Mouse (Mus musculus): ENCODE data around the gene Faap24. TPM values are rescaled to one million over a fixed set of nuclear protein-coding genes. Genes with fewer than 3 reads are reported as not detected.

Gene Faap24
- polyA plus RNA-seq, 1 experiment: 5.5 TPM

- Histone ChIP-seq H3K4me1 (ENCODE audit: control insufficient read depth, insufficient read depth, insufficient read length) (0 out of 2 replicates have a peak, but pooled peaks cover 3% of the 10 kb centered on the region), H3K36me3 (ENCODE audit: control insufficient read depth, insufficient read depth, low read length) (no peaks in the 10 kb centered on the region), H3K27ac (ENCODE audit: insufficient read depth, low read length) (no peak overlapping the region), H3K27me3 (ENCODE audit: control insufficient read depth, insufficient read depth, low read length) (no peaks in the 10 kb centered on the region), H3K4me3 (ENCODE audit: extremely low read depth, insufficient read depth, insufficient read length) (no peak overlapping the region)
- no peak for DNase-seq (ENCODE audit: low read depth in 1 of 2, low spot score in 2 of 2)
- 89% methylated on average over 13 of the region's 16 CpGs for WGBS
- no peak for TF ChIP-seq CTCF (IDR thresholded peaks at IDR 0.05; ENCODE audit: extremely low read depth, insufficient read depth, insufficient read length, insufficient replicate concordance)
- no peak for TF ChIP-seq POLR2A (IDR thresholded peaks at IDR 0.05; ENCODE audit: low read depth, low read length)
Measured at GRCm38 (mm10) chr7:35381861-35382260, 14.8 kb downstream of the Faap24 start.

- Histone ChIP-seq H3K4me3 (ENCODE audit: extremely low read depth, insufficient read depth, insufficient read length) (no peak overlapping the region), H3K27ac (ENCODE audit: insufficient read depth, low read length) (no peak overlapping the region), H3K27me3 (ENCODE audit: control insufficient read depth, insufficient read depth, low read length) (no peaks in the 10 kb centered on the region), H3K36me3 (ENCODE audit: control insufficient read depth, insufficient read depth, low read length) (no peaks in the 10 kb centered on the region), H3K4me1 (ENCODE audit: control insufficient read depth, insufficient read depth, insufficient read length) (0 out of 2 replicates have a peak, but pooled peaks cover 3% of the 10 kb centered on the region)
- 81% methylated on average over 8 of the region's 8 CpGs for WGBS
- TF ChIP-seq POLR2A (IDR thresholded peaks at IDR 0.05; ENCODE audit: low read depth, low read length) (no peak), CTCF (IDR thresholded peaks at IDR 0.05; ENCODE audit: extremely low read depth, insufficient read depth, insufficient read length, insufficient replicate concordance) (no peak)
- no peak for DNase-seq (ENCODE audit: low read depth in 1 of 2, low spot score in 2 of 2)
Measured at GRCm38 (mm10) chr7:35380351-35380750, 16.3 kb downstream of the Faap24 start.

DNA sequence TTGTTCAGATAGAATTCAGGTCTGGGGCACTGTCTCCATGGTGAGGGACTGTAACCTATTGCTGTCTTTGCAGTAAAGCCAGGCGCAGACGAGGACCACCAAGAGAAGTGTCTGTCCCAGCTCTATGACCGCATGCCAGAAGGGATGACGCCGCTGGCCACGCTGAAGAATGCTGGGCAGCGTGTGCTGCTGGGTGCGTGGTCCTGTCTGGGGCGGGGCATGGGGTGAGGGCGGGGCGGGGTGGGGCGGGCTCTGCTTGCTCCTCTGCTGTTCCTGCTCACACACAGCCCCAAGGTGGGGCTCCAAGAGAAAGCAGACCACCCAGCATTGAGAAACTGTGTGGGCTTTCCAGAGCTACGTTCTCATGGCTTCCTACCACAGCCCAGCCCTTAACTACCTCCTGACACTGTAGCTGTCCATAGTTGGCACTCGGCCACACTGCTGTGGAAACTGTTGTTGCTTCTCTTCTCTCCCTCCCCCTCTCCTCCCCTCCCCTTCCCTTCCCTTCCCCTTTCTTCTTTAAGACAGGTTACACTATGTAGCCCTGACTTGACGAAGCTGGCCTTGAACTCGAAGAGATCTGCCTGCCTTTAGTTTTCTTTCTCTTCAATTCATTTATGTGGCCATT lies 17.0 kb downstream of the Faap24 start:
- WGBS: 39% methylated on average over 16 of the region's 16 CpGs
- DNase-seq (ENCODE audit: low read depth in 1 of 2, low spot score in 2 of 2): no peak
- Histone ChIP-seq H3K4me1 (ENCODE audit: control insufficient read depth, insufficient read depth, insufficient read length) (0 out of 2 replicates have a peak, but pooled peaks cover 3% of the 10 kb centered on the region), H3K4me3 (ENCODE audit: extremely low read depth, insufficient read depth, insufficient read length) (no peak overlapping the region), H3K27me3 (ENCODE audit: control insufficient read depth, insufficient read depth, low read length) (no peaks in the 10 kb centered on the region), H3K36me3 (ENCODE audit: control insufficient read depth, insufficient read depth, low read length) (no peaks in the 10 kb centered on the region), H3K27ac (ENCODE audit: insufficient read depth, low read length) (no peak overlapping the region)
- TF ChIP-seq POLR2A (IDR thresholded peaks at IDR 0.05; ENCODE audit: low read depth, low read length) (no peak), CTCF (IDR thresholded peaks at IDR 0.05; ENCODE audit: extremely low read depth, insufficient read depth, insufficient read length, insufficient replicate concordance) (no peak)

- no peaks in the 10 kb centered on the region for H3K36me3 ChIP-seq (ENCODE audit: control insufficient read depth, insufficient read depth, low read length)
- DNase-seq (ENCODE audit: low read depth in 1 of 2, low spot score in 2 of 2): no peak
- H3K27ac ChIP-seq (ENCODE audit: insufficient read depth, low read length): no peak overlapping the region
- H3K4me1 ChIP-seq (ENCODE audit: control insufficient read depth, insufficient read depth, insufficient read length): 0 out of 2 replicates have a peak, but pooled peaks cover 3% of the 10 kb centered on the region
- 91% methylated on average over 9 of the region's 9 CpGs for WGBS
- H3K27me3 ChIP-seq (ENCODE audit: control insufficient read depth, insufficient read depth, low read length): no peaks in the 10 kb centered on the region
- no peak overlapping the region for H3K4me3 ChIP-seq (ENCODE audit: extremely low read depth, insufficient read depth, insufficient read length)
- no peak for TF ChIP-seq CTCF (IDR thresholded peaks at IDR 0.05; ENCODE audit: extremely low read depth, insufficient read depth, insufficient read length, insufficient replicate concordance)
- TF ChIP-seq POLR2A (IDR thresholded peaks at IDR 0.05; ENCODE audit: low read depth, low read length): no peak
Measured at GRCm38 (mm10) chr7:35376623-35377022, 20.0 kb downstream of the Faap24 start.

GRCm38 (mm10) chr7:35374265-35374664 lies 22.4 kb downstream of the Faap24 start:
- no peak overlapping the region for H3K27ac ChIP-seq (ENCODE audit: insufficient read depth, low read length)
- no peaks in the 10 kb centered on the region for H3K36me3 ChIP-seq (ENCODE audit: control insufficient read depth, insufficient read depth, low read length)

GRCm38 (mm10) chr7:35373146-35373989 lies 23.3 kb downstream of the Faap24 start:
- Histone ChIP-seq H3K27ac (ENCODE audit: insufficient read depth, low read length) (no peak overlapping the region), H3K4me1 (ENCODE audit: control insufficient read depth, insufficient read depth, insufficient read length) (no peaks in the 10 kb centered on the region), H3K36me3 (ENCODE audit: control insufficient read depth, insufficient read depth, low read length) (no peaks in the 10 kb centered on the region), H3K27me3 (ENCODE audit: control insufficient read depth, insufficient read depth, low read length) (no peaks in the 10 kb centered on the region), H3K4me3 (ENCODE audit: extremely low read depth, insufficient read depth, insufficient read length) (no peak overlapping the region)
- 77% methylated on average over 16 of the region's 16 CpGs for WGBS
- no peak for TF ChIP-seq POLR2A (IDR thresholded peaks at IDR 0.05; ENCODE audit: low read depth, low read length)
- no peak for TF ChIP-seq CTCF (IDR thresholded peaks at IDR 0.05; ENCODE audit: extremely low read depth, insufficient read depth, insufficient read length, insufficient replicate concordance)
- no peak for DNase-seq (ENCODE audit: low read depth in 1 of 2, low spot score in 2 of 2)

More at GRCm38 (mm10) chr7:35374265-35374664, 22.4 kb downstream of the Faap24 start:
- 83% methylated on average over 7 of the region's 7 CpGs for WGBS
- no peaks in the 10 kb centered on the region for H3K27me3 ChIP-seq (ENCODE audit: control insufficient read depth, insufficient read depth, low read length)
- no peaks in the 10 kb centered on the region for H3K4me1 ChIP-seq (ENCODE audit: control insufficient read depth, insufficient read depth, insufficient read length)
- H3K4me3 ChIP-seq (ENCODE audit: extremely low read depth, insufficient read depth, insufficient read length): no peak overlapping the region
- TF ChIP-seq CTCF (IDR thresholded peaks at IDR 0.05; ENCODE audit: extremely low read depth, insufficient read depth, insufficient read length, insufficient replicate concordance): no peak
- no peak for TF ChIP-seq POLR2A (IDR thresholded peaks at IDR 0.05; ENCODE audit: low read depth, low read length)
- DNase-seq (ENCODE audit: low read depth in 1 of 2, low spot score in 2 of 2): no peak

Measured in spleen, adult 2 months (tissue).